Mouse (Mus musculus) hindbrain, embryonic 15.5 days (tissue): ENCODE results near the gene Fkbp10. TPM values are rescaled to one million over a fixed set of nuclear protein-coding genes. Genes with fewer than 3 reads are reported as not detected.

ENCODE experiments used
- ATAC-seq: fragments of 200-750 bp; cut with Nextera tagmentation; 2 replicates; pipeline ENCODE4 v1.8.0; 2017; ENCODE audit warnings: low read depth, moderate number of reproducible peaks, moderate TSS enrichment; ENCODE audit not compliant: low FRiP score
- H3K27ac ChIP-seq: fragments of 300-500 bp; sonication (generic); replicated peaks from 2 replicates; pipeline ENCODE4 v1.5.1; 2015; ENCODE audit warnings: mild to moderate bottlenecking, inconsistent platforms
- H3K27me3 ChIP-seq: fragments of 300-500 bp; sonication (generic); 2 replicates; pipeline ENCODE4 v1.6.1; 2015; ENCODE audit warnings: control low read depth, inconsistent platforms
- H3K36me3 ChIP-seq: fragments of 300-500 bp; sonication (generic); 2 replicates; pipeline ENCODE4 v1.6.1; 2015; ENCODE audit warnings: control low read depth, inconsistent platforms
- H3K4me1 ChIP-seq: fragments of 300-500 bp; sonication (generic); replicated peaks from 2 replicates; pipeline ENCODE4 v1.6.1; 2015; ENCODE audit warnings: control low read depth, inconsistent platforms
- H3K4me2 ChIP-seq: fragments of 300-500 bp; sonication (generic); 2 replicates; pipeline ENCODE4 v1.6.1; 2015; ENCODE audit warnings: moderate library complexity, mild to moderate bottlenecking, inconsistent platforms
- H3K4me3 ChIP-seq: fragments of 300-500 bp; sonication (generic); 2 replicates; pipeline ENCODE4 v1.5.1; 2015; ENCODE audit warnings: mild to moderate bottlenecking, inconsistent platforms
- H3K9ac ChIP-seq: fragments of 300-500 bp; sonication (generic); 2 replicates; pipeline ENCODE4 v1.6.1; 2015; ENCODE audit warnings: inconsistent platforms
- H3K9me3 ChIP-seq: fragments of 300-500 bp; sonication (generic); 2 replicates; pipeline ENCODE4 v1.6.1; 2016; ENCODE audit warnings: control low read depth, inconsistent platforms
- WGBS: fragments of 180-500 bp; shearing (Covaris S2); methylation state at CpG from one replicate; pipeline ENCODE4 v1.1.7; 2015; 5-methylcytosine and 5-hydroxymethylcytosine counted together
- polyA plus RNA-seq: library from polyadenylated mRNA; unstranded; fragments of >200 nt; fragmentation: Nextera tagmentation; extraction: Ambion mirVana; gene quantifications from 2 replicates; pipeline ENCODE4 v1.2.1, GENCODE M21; 2015

The Fkbp10 gene
- 26.6 and 27.1 TPM in 2 replicates for polyA plus RNA-seq

- H3K36me3 ChIP-seq = no peaks in the 10 kb centered on the region
- H3K9me3 ChIP-seq = no peaks in the 10 kb centered on the region
- peak within 1 kb of the TSS; percentile 58 for H3K4me3 ChIP-seq
- H3K27ac ChIP-seq = peak within 1 kb of the TSS; percentile 76
- ATAC-seq = peak; percentile 43; the same call in 1 of the 2 replicates
- peak within 1 kb of the TSS; percentile 51 for H3K9ac ChIP-seq
- 0% methylated on average over 30 of the region's 31 CpGs for WGBS
- peak within 1 kb of the TSS; percentile 64 for H3K4me2 ChIP-seq
- H3K4me1 ChIP-seq = peaks cover 33% of the 10 kb centered on the region
- peaks cover 14% of the 10 kb centered on the region for H3K27me3 ChIP-seq
Measured at GRCm38 (mm10) chr11:100414914-100415822, at the start of gene Fkbp10. Gene Fkbp10, plus strand, starts transcription at chr11:100415697.

GRCm38 (mm10) chr11:100369145-100369544, 46.4 kb upstream of the Fkbp10 start:
- Histone ChIP-seq H3K27me3 (no peaks in the 10 kb centered on the region), H3K4me1 (no peaks in the 10 kb centered on the region), H3K9me3 (no peaks in the 10 kb centered on the region), H3K9ac (no peak overlapping the region), H3K4me2 (no peak overlapping the region), H3K36me3 (peaks cover 17% of the 10 kb centered on the region), H3K27ac (no peak overlapping the region), H3K4me3 (no peak overlapping the region)
- no peak for ATAC-seq
- WGBS = 77% methylated on average over 7 of the region's 7 CpGs

- H3K9me3 ChIP-seq = no peaks in the 10 kb centered on the region
- no peak for ATAC-seq
- 85% methylated on average over 8 of the region's 8 CpGs for WGBS
Measured at GRCm38 (mm10) chr11:100369822-100370221, 45.7 kb upstream of the Fkbp10 start.

GRCm38 (mm10) chr11:100371981-100372558, 43.4 kb upstream of the Fkbp10 start:
- H3K4me2 ChIP-seq = no peak overlapping the region
- H3K4me1 ChIP-seq = no peaks in the 10 kb centered on the region
- no peak overlapping the region for H3K4me3 ChIP-seq
- no peaks in the 10 kb centered on the region for H3K9me3 ChIP-seq
- H3K27ac ChIP-seq = no peak overlapping the region
- 55% methylated on average over 7 of the region's 8 CpGs for WGBS
- H3K27me3 ChIP-seq = no peaks in the 10 kb centered on the region
- H3K36me3 ChIP-seq = peaks cover 37% of the 10 kb centered on the region
- peak; percentile 57; the same call in 1 of the 2 replicates for ATAC-seq
- H3K9ac ChIP-seq = no peak overlapping the region

More at GRCm38 (mm10) chr11:100369822-100370221, 45.7 kb upstream of the Fkbp10 start:
- Histone ChIP-seq H3K4me2 (no peak overlapping the region), H3K4me3 (no peak overlapping the region), H3K9ac (no peak overlapping the region), H3K27ac (no peak overlapping the region), H3K4me1 (no peaks in the 10 kb centered on the region), H3K27me3 (no peaks in the 10 kb centered on the region), H3K36me3 (peaks cover 21% of the 10 kb centered on the region)

GRCm38 (mm10) chr11:100375127-100375526, 40.4 kb upstream of the Fkbp10 start:
- Histone ChIP-seq H3K9ac (no peak overlapping the region), H3K9me3 (no peaks in the 10 kb centered on the region), H3K4me1 (no peaks in the 10 kb centered on the region), H3K27ac (no peak overlapping the region), H3K27me3 (no peaks in the 10 kb centered on the region), H3K4me3 (no peak overlapping the region), H3K36me3 (peaks cover 57% of the 10 kb centered on the region), H3K4me2 (no peak overlapping the region)
- WGBS = 86% methylated on average over 9 of the region's 9 CpGs
- no peak for ATAC-seq

- ATAC-seq = no peak
- Histone ChIP-seq H3K4me3 (no peak overlapping the region), H3K9ac (no peak overlapping the region), H3K36me3 (peaks cover 65% of the 10 kb centered on the region), H3K27ac (no peak overlapping the region), H3K4me1 (no peaks in the 10 kb centered on the region), H3K9me3 (no peaks in the 10 kb centered on the region), H3K27me3 (no peaks in the 10 kb centered on the region), H3K4me2 (no peak overlapping the region)
- WGBS = 75% methylated on average over 4 of the region's 4 CpGs
Measured at GRCm38 (mm10) chr11:100376005-100376404, 39.5 kb upstream of the Fkbp10 start.

GRCm38 (mm10) chr11:100376746-100377389, 38.6 kb upstream of the Fkbp10 start:
- Histone ChIP-seq H3K36me3 (peaks cover 72% of the 10 kb centered on the region), H3K9me3 (no peaks in the 10 kb centered on the region), H3K4me2 (no peak overlapping the region), H3K4me1 (no peaks in the 10 kb centered on the region), H3K4me3 (no peak overlapping the region), H3K27me3 (no peaks in the 10 kb centered on the region), H3K27ac (no peak overlapping the region), H3K9ac (no peak overlapping the region)
- whole genome bisulfite sequencing = 92% methylated on average over 21 of the region's 21 CpGs
- ATAC-seq = no peak

- Histone ChIP-seq H3K9ac (no peak overlapping the region), H3K4me2 (no peak overlapping the region), H3K27ac (no peak overlapping the region), H3K4me3 (no peak overlapping the region), H3K9me3 (no peaks in the 10 kb centered on the region), H3K27me3 (no peaks in the 10 kb centered on the region), H3K36me3 (peaks cover 76% of the 10 kb centered on the region), H3K4me1 (no peaks in the 10 kb centered on the region)
- ATAC-seq = no peak
- 98% methylated on average over 14 of the region's 14 CpGs for WGBS
Measured at GRCm38 (mm10) chr11:100377989-100378388, 37.5 kb upstream of the Fkbp10 start.

GRCm38 (mm10) chr11:100378446-100378845, 37.1 kb upstream of the Fkbp10 start:
- Histone ChIP-seq H3K9ac (no peak overlapping the region), H3K4me1 (no peaks in the 10 kb centered on the region), H3K4me2 (no peak overlapping the region), H3K27ac (no peak overlapping the region), H3K9me3 (no peaks in the 10 kb centered on the region), H3K36me3 (peaks cover 76% of the 10 kb centered on the region), H3K27me3 (no peaks in the 10 kb centered on the region), H3K4me3 (no peak overlapping the region)
- no peak for ATAC-seq
- 92% methylated on average over 5 of the region's 5 CpGs for WGBS

- Histone ChIP-seq H3K27ac (no peak overlapping the region), H3K4me2 (no peak overlapping the region), H3K36me3 (peaks cover 73% of the 10 kb centered on the region), H3K4me3 (no peak overlapping the region), H3K4me1 (no peaks in the 10 kb centered on the region), H3K27me3 (no peaks in the 10 kb centered on the region), H3K9me3 (no peaks in the 10 kb centered on the region), H3K9ac (no peak overlapping the region)
- 88% methylated on average over 4 of the region's 4 CpGs for WGBS
- ATAC-seq = no peak
Measured at GRCm38 (mm10) chr11:100379311-100379710, 36.2 kb upstream of the Fkbp10 start.

- ATAC-seq = no peak
- Histone ChIP-seq H3K4me3 (no peak overlapping the region), H3K9me3 (no peaks in the 10 kb centered on the region), H3K9ac (no peak overlapping the region), H3K36me3 (peaks cover 65% of the 10 kb centered on the region), H3K4me2 (no peak overlapping the region), H3K27me3 (no peaks in the 10 kb centered on the region), H3K4me1 (peaks cover 1% of the 10 kb centered on the region), H3K27ac (no peak overlapping the region)
- 79% methylated on average over 6 of the region's 6 CpGs for WGBS
Measured at GRCm38 (mm10) chr11:100382682-100383081, 32.8 kb upstream of the Fkbp10 start.

GRCm38 (mm10) chr11:100385016-100385415, 30.5 kb upstream of the Fkbp10 start:
- no peak overlapping the region for H3K4me2 ChIP-seq
- no peak overlapping the region for H3K27ac ChIP-seq
- H3K27me3 ChIP-seq = no peaks in the 10 kb centered on the region
- no peak overlapping the region for H3K9ac ChIP-seq
- H3K36me3 ChIP-seq = peaks cover 50% of the 10 kb centered on the region
- no peaks in the 10 kb centered on the region for H3K9me3 ChIP-seq
- H3K4me3 ChIP-seq = no peak overlapping the region
- no peak for ATAC-seq
- WGBS = 91% methylated on average over 3 of the region's 3 CpGs
- peaks cover 13% of the 10 kb centered on the region for H3K4me1 ChIP-seq
